Mouse (Mus musculus) limb, embryonic 13.5 days (tissue): ENCODE results near the gene Ccr8. TPM values are rescaled to one million over a fixed set of nuclear protein-coding genes. Genes with fewer than 3 reads are reported as not detected.

Experiments used
- ATAC-seq: fragments of 200-750 bp; cut with Nextera tagmentation; 2 replicates; pipeline ENCODE4 v1.8.0; 2017; ENCODE audit warnings: low read depth, moderate number of reproducible peaks, moderate TSS enrichment; ENCODE audit not compliant: low FRiP score
- H3K27ac ChIP-seq: fragments of 300-500 bp; sonication (generic); 2 replicates; pipeline ENCODE4 v1.5.1; 2015; ENCODE audit warnings: inconsistent platforms, mild to moderate bottlenecking, moderate library complexity
- H3K27me3 ChIP-seq: fragments of 300-500 bp; sonication (generic); 2 replicates; pipeline ENCODE4 v1.6.1; 2015; ENCODE audit warnings: mild to moderate bottlenecking, inconsistent platforms
- H3K36me3 ChIP-seq: fragments of 300-500 bp; sonication (generic); 2 replicates; pipeline ENCODE4 v1.6.1; 2015; ENCODE audit warnings: inconsistent platforms, mild to moderate bottlenecking, moderate library complexity
- H3K4me1 ChIP-seq: fragments of 300-500 bp; sonication (generic); 2 replicates; pipeline ENCODE4 v1.6.1; 2015; ENCODE audit warnings: inconsistent platforms
- H3K4me2 ChIP-seq: fragments of 300-500 bp; sonication (generic); replicated peaks from 2 replicates; pipeline ENCODE4 v1.6.1; 2015; ENCODE audit warnings: inconsistent platforms, mild to moderate bottlenecking, moderate library complexity
- H3K4me3 ChIP-seq: fragments of 300-500 bp; sonication (generic); 2 replicates; pipeline ENCODE4 v1.5.1; 2015; ENCODE audit warnings: moderate library complexity, mild to moderate bottlenecking, inconsistent platforms
- H3K9ac ChIP-seq: fragments of 300-500 bp; sonication (generic); 2 replicates; pipeline ENCODE4 v1.6.1; 2015; ENCODE audit warnings: mild to moderate bottlenecking, inconsistent platforms
- H3K9me3 ChIP-seq: fragments of 300-500 bp; sonication (generic); 2 replicates; pipeline ENCODE4 v1.6.1; 2016; ENCODE audit warnings: inconsistent platforms
- WGBS: fragments of 180-500 bp; shearing (Covaris S2); methylation state at CpG from one replicate; pipeline ENCODE4 v1.1.7; 2015; 5-methylcytosine and 5-hydroxymethylcytosine counted together
- polyA plus RNA-seq: library from polyadenylated mRNA; unstranded; fragments of >200 nt; fragmentation: Nextera tagmentation; extraction: Ambion mirVana; gene quantifications from 2 replicates; pipeline ENCODE4 v1.2.1, GENCODE M21; 2015

Ccr8 gene
- polyA plus RNA-seq, 1 experiment from 2014 or later, result 0.76 TPM

GRCm38 (mm10) chr9:120116184-120116624 is 24.3 kb downstream of the Ccr8 start:
- H3K4me3 ChIP-seq, result no peak overlapping the region
- no peaks in the 10 kb centered on the region for H3K9me3 ChIP-seq
- no peak overlapping the region for H3K4me2 ChIP-seq
- no peak overlapping the region; the same call in 1 of the 2 replicates for H3K9ac ChIP-seq
- H3K27me3 ChIP-seq, result no peaks in the 10 kb centered on the region
- 84% methylated on average over 8 of the region's 8 CpGs for WGBS
- H3K4me1 ChIP-seq, result peaks cover 4% of the 10 kb centered on the region; the same call in 1 of the 2 replicates
- ATAC-seq, result no peak
- H3K36me3 ChIP-seq, result peaks cover 46% of the 10 kb centered on the region
- no peak overlapping the region for H3K27ac ChIP-seq

GRCm38 (mm10) chr9:120118212-120118611 is 26.3 kb downstream of the Ccr8 start:
- no peak overlapping the region for H3K27ac ChIP-seq
- no peak for ATAC-seq
- no peaks in the 10 kb centered on the region for H3K4me1 ChIP-seq
- H3K27me3 ChIP-seq, result no peaks in the 10 kb centered on the region
- peak overlapping the region; percentile 13; the same call in 1 of the 2 replicates for H3K9ac ChIP-seq
- 87% methylated on average over 4 of the region's 4 CpGs for WGBS
- no peak overlapping the region for H3K4me3 ChIP-seq
- H3K4me2 ChIP-seq, result no peak overlapping the region
- H3K9me3 ChIP-seq, result no peaks in the 10 kb centered on the region
- H3K36me3 ChIP-seq, result peaks cover 61% of the 10 kb centered on the region

- Histone ChIP-seq H3K9me3 (no peaks in the 10 kb centered on the region), H3K4me1 (no peaks in the 10 kb centered on the region), H3K36me3 (peaks cover 74% of the 10 kb centered on the region), H3K9ac (no peak overlapping the region), H3K4me3 (no peak overlapping the region), H3K27ac (no peak overlapping the region), H3K4me2 (no peak overlapping the region), H3K27me3 (no peaks in the 10 kb centered on the region)
- no peak for ATAC-seq
- 91% methylated on average over 7 of the region's 7 CpGs for WGBS
Measured at GRCm38 (mm10) chr9:120120503-120120902, 28.6 kb downstream of the Ccr8 start.

GRCm38 (mm10) chr9:120126868-120127267 is 35.0 kb downstream of the Ccr8 start:
- peak overlapping the region; percentile 39 for H3K4me3 ChIP-seq
- H3K4me1 ChIP-seq, result peaks cover 15% of the 10 kb centered on the region
- H3K27me3 ChIP-seq, result no peaks in the 10 kb centered on the region
- WGBS, result 55% methylated on average over 11 of the region's 11 CpGs
- no peaks in the 10 kb centered on the region for H3K9me3 ChIP-seq
- H3K36me3 ChIP-seq, result peaks cover 57% of the 10 kb centered on the region
- H3K27ac ChIP-seq, result peak overlapping the region; percentile 71; the same call in 1 of the 2 replicates
- peak; percentile 9; the same call in 1 of the 2 replicates for ATAC-seq
- H3K4me2 ChIP-seq, result peak overlapping the region; percentile 59
- H3K9ac ChIP-seq, result peak overlapping the region; percentile 64

- no peaks in the 10 kb centered on the region for H3K9me3 ChIP-seq
- under 1% methylated on average over 72 of the region's 72 CpGs for WGBS
- H3K9ac ChIP-seq, result peak within 1 kb of the TSS; percentile 100
- peaks cover 15% of the 10 kb centered on the region for H3K4me1 ChIP-seq
- H3K4me2 ChIP-seq, result peak within 1 kb of the TSS; percentile 84
- H3K36me3 ChIP-seq, result peaks cover 59% of the 10 kb centered on the region
- H3K4me3 ChIP-seq, result peak within 1 kb of the TSS; percentile 100
- no peaks in the 10 kb centered on the region for H3K27me3 ChIP-seq
- H3K27ac ChIP-seq, result peak within 1 kb of the TSS; percentile 89
- ATAC-seq, result peak; percentile 97
Measured at GRCm38 (mm10) chr9:120127538-120128251, 35.8 kb downstream of the Ccr8 start, which contains the start of gene Rpsa. Gene Rpsa (plus strand): TSS chr9:120127689.

DNA sequence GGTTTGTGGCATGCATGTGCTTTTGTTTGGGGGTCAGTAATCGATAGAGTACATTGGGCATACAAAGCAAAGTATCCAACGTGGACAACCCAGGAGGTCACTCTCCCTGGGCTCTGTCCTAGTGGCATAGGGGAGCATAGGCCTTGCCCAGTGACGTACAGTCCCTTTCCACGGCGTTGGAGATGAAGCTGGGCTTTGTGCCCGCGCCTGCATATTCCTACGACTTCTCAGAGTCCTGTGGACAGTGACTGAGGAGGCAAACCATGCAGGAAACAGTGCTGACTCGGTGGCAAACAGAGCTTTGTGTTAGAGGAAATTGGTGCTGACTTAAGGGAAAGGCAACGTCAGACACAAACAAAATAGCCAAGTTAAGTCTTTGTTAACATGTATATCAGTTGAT is 37.4 kb downstream of the Ccr8 start:
- Histone ChIP-seq H3K9ac (peak overlapping the region; percentile 100), H3K4me2 (peak overlapping the region; percentile 84), H3K9me3 (no peaks in the 10 kb centered on the region), H3K27ac (no peak overlapping the region), H3K4me1 (peaks cover 15% of the 10 kb centered on the region), H3K36me3 (peaks cover 49% of the 10 kb centered on the region), H3K4me3 (peak overlapping the region; percentile 100), H3K27me3 (no peaks in the 10 kb centered on the region)
- WGBS, result 77% methylated on average over 10 of the region's 10 CpGs
- no peak for ATAC-seq

GRCm38 (mm10) chr9:120131784-120132288 is 39.9 kb downstream of the Ccr8 start:
- Histone ChIP-seq H3K9ac (no peak overlapping the region), H3K27me3 (no peaks in the 10 kb centered on the region), H3K27ac (no peak overlapping the region), H3K4me2 (no peak overlapping the region), H3K4me3 (no peak overlapping the region), H3K36me3 (peaks cover 46% of the 10 kb centered on the region), H3K9me3 (no peaks in the 10 kb centered on the region), H3K4me1 (peaks cover 15% of the 10 kb centered on the region)
- 83% methylated on average over 3 of the region's 3 CpGs for WGBS
- ATAC-seq, result no peak

DNA sequence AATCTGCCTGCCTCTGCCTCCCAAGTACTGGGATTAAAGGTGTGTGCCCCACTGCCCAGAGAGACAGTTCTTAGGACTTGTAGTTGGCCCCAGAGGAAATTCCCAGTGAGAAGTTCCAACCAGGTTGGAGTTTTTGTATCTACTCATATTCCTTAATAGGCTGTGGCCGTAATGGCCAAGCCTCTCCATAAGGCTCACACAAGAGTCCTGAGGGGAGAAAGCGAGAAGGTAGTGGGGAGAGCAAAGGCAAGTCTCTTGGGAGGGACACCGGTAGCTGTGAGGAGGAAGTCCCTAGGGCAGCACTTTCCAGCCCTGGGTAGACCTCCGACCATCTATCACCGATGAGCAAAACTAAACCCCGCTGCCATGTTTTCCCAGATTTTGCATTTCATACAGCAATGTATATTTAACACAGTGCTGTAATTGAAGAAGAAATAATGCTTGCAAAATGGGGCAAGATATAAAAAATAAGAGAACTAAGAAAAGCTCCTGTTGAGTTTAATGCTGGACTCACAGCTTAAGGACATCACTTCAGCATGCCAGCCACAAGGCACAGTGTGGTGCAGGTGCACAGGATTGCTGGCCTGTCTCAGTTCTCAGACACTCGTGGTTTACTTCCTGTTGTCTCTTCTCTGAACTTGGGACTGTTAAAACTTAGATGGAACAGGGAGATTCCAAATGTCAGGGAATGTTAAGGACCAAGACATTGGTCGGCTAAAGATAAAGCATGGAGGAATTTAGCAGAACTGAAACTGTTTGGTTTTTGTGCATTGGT is 41.3 kb downstream of the Ccr8 start:
- WGBS, result 33% methylated on average over 8 of the region's 8 CpGs
- no peak overlapping the region for H3K9ac ChIP-seq
- H3K9me3 ChIP-seq, result no peaks in the 10 kb centered on the region
- ATAC-seq, result no peak
- no peak overlapping the region for H3K4me2 ChIP-seq
- peaks cover 46% of the 10 kb centered on the region for H3K36me3 ChIP-seq
- H3K4me1 ChIP-seq, result peaks cover 15% of the 10 kb centered on the region
- H3K27ac ChIP-seq, result no peak overlapping the region
- H3K4me3 ChIP-seq, result no peak overlapping the region
- H3K27me3 ChIP-seq, result no peaks in the 10 kb centered on the region

- H3K9me3 ChIP-seq, result no peaks in the 10 kb centered on the region
- no peak for ATAC-seq
- H3K36me3 ChIP-seq, result peaks cover 41% of the 10 kb centered on the region
- WGBS, result 46% methylated on average over 6 of the region's 6 CpGs
- H3K4me1 ChIP-seq, result peaks cover 10% of the 10 kb centered on the region
- H3K4me2 ChIP-seq, result no peak overlapping the region
- no peak overlapping the region for H3K4me3 ChIP-seq
- H3K27ac ChIP-seq, result peak overlapping the region; percentile 22; the same call in 1 of the 2 replicates
- H3K9ac ChIP-seq, result no peak overlapping the region
- no peaks in the 10 kb centered on the region for H3K27me3 ChIP-seq
Measured at GRCm38 (mm10) chr9:120133755-120134475, 42.0 kb downstream of the Ccr8 start.

- H3K4me3 ChIP-seq, result no peak overlapping the region
- H3K27ac ChIP-seq, result no peak overlapping the region
- H3K4me2 ChIP-seq, result no peak overlapping the region
- no peak overlapping the region for H3K9ac ChIP-seq
- no peaks in the 10 kb centered on the region for H3K27me3 ChIP-seq
- ATAC-seq, result no peak
- H3K36me3 ChIP-seq, result peaks cover 34% of the 10 kb centered on the region
- WGBS, result 78% methylated on average over 13 of the region's 13 CpGs
- H3K9me3 ChIP-seq, result no peaks in the 10 kb centered on the region
- peaks cover 2% of the 10 kb centered on the region; the same call in 1 of the 2 replicates for H3K4me1 ChIP-seq
Measured at GRCm38 (mm10) chr9:120134529-120135160, 42.7 kb downstream of the Ccr8 start.

DNA sequence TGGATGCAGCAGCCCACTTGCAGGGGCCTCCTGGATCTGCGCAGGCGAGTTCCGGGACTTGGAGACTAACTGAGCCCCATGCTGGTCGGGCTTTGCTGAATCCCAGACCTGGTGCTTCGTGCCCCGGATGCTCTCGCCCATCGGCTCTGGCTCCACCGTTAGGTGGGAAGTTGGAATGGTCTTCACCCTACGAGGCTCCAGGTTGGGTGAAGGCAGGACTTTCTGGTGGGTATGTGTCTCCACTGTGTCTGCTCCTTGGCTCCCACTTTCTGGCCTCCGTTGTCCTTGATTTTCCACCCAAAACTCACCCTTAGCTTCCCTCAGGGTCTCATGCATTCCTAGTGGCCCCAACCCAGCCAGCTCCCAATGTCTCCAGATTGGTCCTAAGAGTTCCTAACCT is 43.5 kb downstream of the Ccr8 start:
- H3K4me1 ChIP-seq, result no peaks in the 10 kb centered on the region
- ATAC-seq, result no peak
- H3K9me3 ChIP-seq, result no peaks in the 10 kb centered on the region
- peaks cover 26% of the 10 kb centered on the region for H3K36me3 ChIP-seq
- H3K4me3 ChIP-seq, result no peak overlapping the region
- no peaks in the 10 kb centered on the region for H3K27me3 ChIP-seq
- H3K9ac ChIP-seq, result no peak overlapping the region
- no peak overlapping the region for H3K27ac ChIP-seq
- WGBS, result 89% methylated on average over 11 of the region's 11 CpGs
- no peak overlapping the region for H3K4me2 ChIP-seq
